Mouse (Mus musculus) cerebellum, adult 11 months (tissue): ENCODE measurements around the gene Mtln.

Source experiments
- DNase-seq: peaks from one replicate; pipeline ENCODE4 v3.0.0; 2022

Gene Mtln

GRCm38 (mm10) chr2:127751849-127752610, 40.3 kb downstream of the Mtln start:
- DNase-seq = no peak

GRCm38 (mm10) chr2:127749376-127749775, 42.9 kb downstream of the Mtln start:
- no peak for DNase-seq

DNA sequence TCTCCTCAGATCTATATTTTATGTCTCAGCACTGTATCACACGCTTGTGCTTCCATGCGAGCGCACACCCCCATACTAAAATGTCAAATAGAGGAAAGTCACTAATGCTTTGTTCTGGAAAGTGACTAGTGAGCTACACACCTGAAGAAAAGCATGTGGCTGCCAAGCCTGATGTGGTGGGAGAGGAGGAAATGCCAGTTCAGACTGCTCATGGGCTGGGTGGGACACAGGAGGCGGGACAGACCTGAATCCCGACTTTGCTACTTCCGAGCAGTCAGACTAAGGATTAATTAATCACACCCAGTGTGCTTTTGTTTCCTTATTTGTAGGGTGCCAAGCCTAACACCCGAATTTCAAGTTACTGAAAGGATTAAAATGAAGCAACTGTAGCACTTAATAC, 44.0 kb downstream of the Mtln start:
- DNase-seq = no peak

DNA sequence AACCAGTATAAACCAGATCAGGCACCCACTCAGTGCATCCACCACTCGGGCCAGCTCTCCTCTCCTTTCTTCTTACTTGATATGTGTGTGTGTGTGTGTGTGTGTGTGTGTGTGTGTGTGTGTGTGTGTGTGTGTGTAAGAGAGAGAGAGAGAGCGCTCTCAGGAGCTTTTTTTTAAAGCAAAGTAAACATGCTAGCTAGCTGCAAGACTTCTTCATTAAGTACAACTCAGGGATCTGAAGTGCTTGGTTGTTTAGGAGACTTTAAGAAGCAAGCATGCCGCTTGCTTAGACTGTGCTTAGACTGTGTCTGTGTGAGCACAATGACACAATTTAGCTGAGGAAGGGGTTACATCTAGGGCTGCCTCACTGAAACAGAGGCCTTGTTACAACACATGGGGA, 49.7 kb downstream of the Mtln start:
- no peak for DNase-seq
